Mouse (Mus musculus) small intestine, adult 2 months (tissue): ENCODE data around the gene Aes.
A peak's percentile ranks its signal among the peaks of the same experiment; 100 is the strongest.

Experiments
- CTCF ChIP-seq: fragments of 200-500 bp; IDR thresholded peaks from 2 replicates; pipeline ENCODE4 v1.5.1; 2012; ENCODE audit warnings: low read depth, mild to moderate bottlenecking, control low read depth, inconsistent platforms, low read length, moderate library complexity, mixed read lengths; ENCODE audit not compliant: insufficient replicate concordance, insufficient read length; ENCODE audit errors: extremely low read depth
- POLR2A ChIP-seq: fragments of 200-500 bp; IDR thresholded peaks from 2 replicates; pipeline ENCODE4 v1.6.1; 2012; ENCODE audit warnings: low read depth, mild to moderate bottlenecking, control low read depth, inconsistent platforms, low read length, moderate library complexity

DNA sequence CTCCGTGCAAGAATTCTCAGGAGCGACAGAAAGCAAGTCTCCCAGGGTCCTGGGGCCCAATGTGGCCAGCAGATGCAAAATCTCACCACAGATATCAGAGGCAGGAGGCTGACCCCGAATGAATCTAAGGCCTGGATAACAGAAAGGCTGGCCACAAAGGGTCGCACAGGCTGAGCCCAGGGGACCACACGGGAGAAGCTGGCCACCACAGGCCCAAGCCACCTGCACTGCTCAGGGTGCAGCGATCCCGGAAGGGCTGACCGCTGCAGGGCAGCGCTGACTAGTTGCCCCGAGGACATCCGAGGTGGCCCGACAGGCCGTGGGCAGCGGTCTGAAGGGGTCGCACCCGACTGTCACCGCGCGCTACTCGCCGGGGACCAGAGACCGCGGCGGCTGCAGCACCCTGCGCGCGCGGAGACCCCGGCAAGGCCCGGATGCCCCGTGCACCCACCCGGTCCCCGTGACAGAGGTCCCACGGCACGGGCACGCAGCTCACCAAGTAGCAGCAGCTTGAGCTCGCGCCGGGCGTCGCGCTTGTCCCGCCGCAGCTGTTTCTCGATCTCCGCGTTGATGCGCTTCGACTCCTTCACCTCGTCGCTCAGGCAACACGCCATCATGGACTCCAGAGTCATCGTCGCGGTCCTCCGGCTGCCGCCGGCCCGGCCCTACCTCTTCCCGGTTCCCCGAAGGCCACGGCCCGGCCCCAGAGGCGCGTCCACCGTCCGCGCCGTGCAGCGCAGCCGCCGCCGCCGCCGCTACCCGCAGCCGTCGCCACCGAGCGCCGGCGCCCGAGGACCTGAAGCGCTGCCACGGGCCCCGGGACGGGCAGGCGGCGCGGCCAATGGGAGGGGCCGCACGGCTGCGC, 14.8 kb upstream of the Aes start:
- TF ChIP-seq POLR2A, result peak; percentile 77; the same call in 1 of the 2 replicates
- TF ChIP-seq CTCF, result no peak
